Mouse (Mus musculus) neural tube, embryonic 14.5 days (tissue): Measurements from ENCODE around the gene Gfy. TPM values are rescaled to one million over a fixed set of nuclear protein-coding genes. Genes with fewer than 3 reads are reported as not detected.

Experiments
- ATAC-seq: fragments of 200-750 bp; cut with Nextera tagmentation; 2 replicates; pipeline ENCODE4 v1.8.0; 2017; ENCODE audit warnings: low read depth, mild to moderate bottlenecking, moderate TSS enrichment, moderate library complexity
- H3K27ac ChIP-seq: fragments of 300-500 bp; sonication (generic); 2 replicates; pipeline ENCODE4 v1.5.1; 2014; ENCODE audit warnings: low read depth, mild to moderate bottlenecking, control low read depth, low read length, moderate library complexity, mixed read lengths
- H3K27me3 ChIP-seq: fragments of 300-500 bp; sonication (generic); 2 replicates; pipeline ENCODE4 v1.6.1; 2014; ENCODE audit warnings: low read length; ENCODE audit not compliant: control insufficient read depth, insufficient read depth
- H3K36me3 ChIP-seq: fragments of 300-500 bp; sonication (generic); 2 replicates; pipeline ENCODE4 v1.6.1; 2014; ENCODE audit warnings: low read length, mixed read lengths; ENCODE audit not compliant: control insufficient read depth, insufficient read depth
- H3K4me1 ChIP-seq: fragments of 300-500 bp; sonication (generic); 2 replicates; pipeline ENCODE4 v1.6.1; 2014; ENCODE audit warnings: low read length; ENCODE audit not compliant: control insufficient read depth, insufficient read depth
- H3K4me2 ChIP-seq: fragments of 300-500 bp; sonication (generic); 2 replicates; pipeline ENCODE4 v1.6.1; 2014; ENCODE audit warnings: mild to moderate bottlenecking, low read depth, low read length, control low read depth
- H3K4me3 ChIP-seq: fragments of 300-500 bp; sonication (generic); 2 replicates; pipeline ENCODE4 v1.5.1; 2014; ENCODE audit warnings: low read depth, low read length, control low read depth, mixed read lengths
- H3K9ac ChIP-seq: fragments of 300-500 bp; sonication (generic); replicated peaks from 2 replicates; pipeline ENCODE4 v1.6.1; 2014; ENCODE audit warnings: low read depth, mild to moderate bottlenecking, control low read depth, low read length, mixed read lengths
- H3K9me3 ChIP-seq: fragments of 300-500 bp; sonication (generic); 2 replicates; pipeline ENCODE4 v1.6.1; 2016; ENCODE audit warnings: low read length; ENCODE audit not compliant: control insufficient read depth
- WGBS: fragments of 180-500 bp; shearing (Covaris S2); extraction: QIAGEN DNeasy Blood & Tissue Kit; methylation state at CpG from one replicate; pipeline ENCODE4 v1.1.7; 2014; 5-methylcytosine and 5-hydroxymethylcytosine counted together
- polyA plus RNA-seq: library from polyadenylated mRNA; unstranded; fragments of >200 nt; fragmentation: Nextera tagmentation; extraction: Ambion mirVana; gene quantifications from 2 replicates; pipeline ENCODE4 v1.2.1, GENCODE M21; 2014

Gene Gfy
- polyA plus RNA-seq, 1 experiment from 2014 or later = not detected

DNA sequence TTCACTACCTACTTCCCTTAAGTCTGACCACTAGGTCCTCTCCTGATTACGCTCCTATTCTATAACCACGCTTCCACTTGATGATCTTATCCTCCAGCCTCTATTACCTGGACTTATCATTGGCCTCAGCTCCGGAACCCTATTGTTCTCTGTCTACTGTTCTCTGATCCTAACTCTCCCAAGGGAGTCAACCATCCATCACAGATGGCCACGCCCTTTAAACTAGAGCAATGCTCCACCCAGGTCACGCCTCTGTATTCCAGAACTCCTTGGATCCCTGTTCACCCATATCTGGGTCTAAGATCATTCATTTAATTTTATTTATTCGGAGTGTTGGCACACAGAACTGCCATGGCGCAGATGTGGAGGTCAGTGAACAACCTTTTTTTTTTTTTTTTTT is 33.0 kb upstream of the Gfy start:
- Histone ChIP-seq H3K4me1 (peaks cover 17% of the 10 kb centered on the region), H3K4me3 (no peak overlapping the region), H3K27me3 (peaks cover 10% of the 10 kb centered on the region), H3K27ac (no peak overlapping the region), H3K9ac (no peak overlapping the region), H3K9me3 (no peaks in the 10 kb centered on the region), H3K36me3 (no peaks in the 10 kb centered on the region), H3K4me2 (no peak overlapping the region)
- no peak for ATAC-seq
- WGBS = 71% methylated on average over 7 of the region's 7 CpGs

DNA sequence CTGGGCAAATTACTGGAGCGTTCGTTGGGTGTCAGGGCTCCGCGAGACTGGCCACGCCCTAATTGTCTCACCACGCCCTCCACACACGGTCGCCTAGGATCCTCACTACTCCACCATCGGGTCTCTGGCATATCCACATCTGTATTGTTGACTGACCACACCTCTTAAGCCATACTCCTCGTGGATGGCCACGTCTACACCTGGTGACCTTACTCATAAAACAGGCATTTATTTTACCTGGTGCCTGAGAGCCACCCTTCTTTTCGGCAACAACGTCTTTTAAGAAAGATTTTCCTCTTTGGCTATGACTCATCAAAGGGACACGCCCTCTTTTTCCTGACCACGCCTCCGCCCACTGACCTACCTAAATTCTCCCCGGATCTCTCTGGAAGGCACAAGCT is 32.5 kb upstream of the Gfy start, which contains the start of gene Dkkl1:
Dkkl1 (minus strand) TSS at position 297 of the 401 bp plus-strand sequence.
- peaks cover 10% of the 10 kb centered on the region for H3K27me3 ChIP-seq
- no peaks in the 10 kb centered on the region for H3K36me3 ChIP-seq
- ATAC-seq = no peak
- no peaks in the 10 kb centered on the region for H3K9me3 ChIP-seq
- H3K4me1 ChIP-seq = peaks cover 12% of the 10 kb centered on the region; the same call in 1 of the 2 replicates
- 5% methylated on average over 17 of the region's 17 CpGs for WGBS
- peak within 1 kb of the TSS; percentile 31; the same call in 1 of the 2 replicates for H3K4me2 ChIP-seq
- H3K4me3 ChIP-seq = no peak within 1 kb of the TSS; the same call in 1 of the 2 replicates
- H3K9ac ChIP-seq = no peak within 1 kb of the TSS
- no peak within 1 kb of the TSS for H3K27ac ChIP-seq

DNA sequence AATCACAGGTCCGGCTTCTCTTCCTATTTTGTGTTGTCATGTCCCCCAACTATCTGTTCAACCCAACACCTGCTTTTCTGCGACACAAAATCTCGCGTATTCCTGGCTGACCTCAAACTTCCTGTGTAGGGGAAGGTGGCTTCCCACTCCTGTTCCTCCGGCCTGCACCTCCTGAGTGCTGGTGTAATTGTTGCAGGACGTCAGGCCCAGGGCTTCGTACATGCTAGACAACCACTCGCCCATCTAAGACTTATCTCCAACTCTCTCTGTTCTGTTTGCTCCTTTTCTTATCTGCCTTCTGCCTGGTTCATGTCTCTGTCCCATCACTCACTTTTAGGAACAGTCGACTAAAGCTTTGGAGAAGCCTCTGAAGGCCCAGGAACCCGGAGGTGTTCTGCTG is 31.7 kb upstream of the Gfy start:
- no peak for ATAC-seq
- WGBS = 69% methylated on average over 10 of the region's 10 CpGs
- Histone ChIP-seq H3K9ac (no peak overlapping the region), H3K9me3 (no peaks in the 10 kb centered on the region), H3K27me3 (peaks cover 10% of the 10 kb centered on the region), H3K4me1 (0 out of 2 replicates have a peak, but pooled peaks cover 5% of the 10 kb centered on the region), H3K27ac (no peak overlapping the region), H3K4me2 (no peak overlapping the region), H3K36me3 (no peaks in the 10 kb centered on the region), H3K4me3 (no peak overlapping the region)

DNA sequence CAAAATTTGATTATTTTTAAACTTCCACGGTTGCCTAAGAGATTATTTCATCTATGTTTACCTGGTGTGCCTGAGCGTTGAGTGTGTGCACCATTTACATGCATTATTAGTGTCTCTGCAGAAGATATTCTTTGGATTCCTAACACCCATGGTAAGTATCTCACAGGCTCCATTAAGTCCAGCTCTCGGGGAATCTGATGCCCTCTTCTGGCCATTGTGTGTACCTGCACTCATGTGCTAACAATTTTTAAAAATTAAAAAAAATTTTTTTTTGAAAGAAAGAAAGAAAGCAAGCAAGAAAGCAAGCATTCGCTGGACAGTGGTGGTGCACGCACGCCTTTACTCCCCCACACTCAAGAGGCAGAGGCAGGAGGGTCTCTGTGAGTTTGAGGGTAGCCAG is 28.9 kb upstream of the Gfy start:
- Histone ChIP-seq H3K36me3 (no peaks in the 10 kb centered on the region), H3K4me3 (no peak overlapping the region), H3K27me3 (peaks cover 10% of the 10 kb centered on the region), H3K4me1 (no peaks in the 10 kb centered on the region), H3K4me2 (no peak overlapping the region), H3K27ac (no peak overlapping the region), H3K9ac (no peak overlapping the region), H3K9me3 (no peaks in the 10 kb centered on the region)
- no peak for ATAC-seq
- WGBS = 82% methylated on average over 6 of the region's 6 CpGs

DNA sequence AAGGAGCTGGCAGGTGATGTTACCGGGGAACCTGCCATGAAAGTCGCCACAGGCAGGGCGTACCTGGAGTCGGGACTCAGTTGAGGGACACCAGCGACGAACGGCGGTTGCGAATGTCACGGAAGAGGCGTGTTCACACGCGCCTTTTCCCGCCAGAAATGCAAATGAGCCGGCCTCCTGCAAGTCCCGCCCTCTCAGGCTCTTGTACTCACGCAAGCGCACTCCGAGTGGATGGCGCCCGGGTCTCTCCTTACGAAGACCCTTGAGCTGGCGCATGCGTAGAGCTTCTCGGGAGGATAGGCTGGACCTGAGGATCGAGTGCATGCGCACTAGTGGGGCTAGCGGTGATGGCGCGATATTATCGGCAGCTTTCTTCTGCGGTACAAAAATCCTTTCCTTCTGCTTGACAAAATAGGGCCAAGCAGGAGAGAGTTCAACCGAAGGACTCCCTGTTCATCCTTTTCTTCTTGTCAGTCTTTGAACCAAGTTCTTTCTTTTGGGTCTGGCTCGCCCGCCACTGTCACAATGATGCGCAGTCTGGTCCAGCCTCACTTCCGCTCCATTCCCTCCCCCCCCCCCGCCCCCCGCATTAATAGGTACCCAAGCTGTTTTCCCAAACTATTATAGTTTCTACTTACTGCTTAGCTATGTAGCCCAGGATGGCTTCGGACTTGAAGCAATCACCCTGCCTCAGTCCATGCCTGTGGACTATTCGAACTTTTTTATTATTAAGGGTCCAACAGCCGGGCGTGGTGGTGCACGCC is 25.2 kb upstream of the Gfy start, which contains the start of gene Ccdc155:
Ccdc155 (minus strand) TSS at position 513 of the 764 bp plus-strand sequence.
- Histone ChIP-seq H3K36me3 (no peaks in the 10 kb centered on the region), H3K4me2 (peak within 1 kb of the TSS; percentile 49), H3K27ac (peak within 1 kb of the TSS; percentile 56; the same call in 1 of the 2 replicates), H3K27me3 (no peaks in the 10 kb centered on the region), H3K4me3 (peak within 1 kb of the TSS; percentile 39), H3K4me1 (no peaks in the 10 kb centered on the region), H3K9me3 (no peaks in the 10 kb centered on the region), H3K9ac (peak within 1 kb of the TSS; percentile 48)
- 8% methylated on average over 44 of the region's 44 CpGs for WGBS
- ATAC-seq = peak; percentile 97

DNA sequence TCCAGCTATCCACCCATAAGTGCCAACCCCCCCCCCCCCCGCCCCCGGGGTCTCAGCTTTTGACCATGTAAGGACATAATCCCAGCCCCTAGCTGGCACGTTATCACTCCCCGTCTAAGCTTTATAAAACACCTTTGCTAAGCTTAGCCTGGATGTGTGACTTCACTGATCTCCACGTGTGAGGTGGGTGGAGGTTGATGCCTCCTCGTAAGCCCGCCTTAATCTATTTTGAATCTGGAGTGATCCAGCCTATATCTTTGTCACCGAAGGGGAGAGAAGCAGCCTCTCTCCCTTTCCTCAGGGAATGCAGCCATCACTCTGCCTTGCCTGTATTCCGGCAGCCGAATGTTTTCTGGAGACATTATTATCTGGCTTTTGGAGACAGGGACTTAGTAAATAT is 23.3 kb upstream of the Gfy start:
- no peak for ATAC-seq
- no peaks in the 10 kb centered on the region for H3K36me3 ChIP-seq
- no peak overlapping the region for H3K9ac ChIP-seq
- H3K4me3 ChIP-seq = no peak overlapping the region
- H3K9me3 ChIP-seq = no peaks in the 10 kb centered on the region
- no peak overlapping the region for H3K4me2 ChIP-seq
- H3K4me1 ChIP-seq = no peaks in the 10 kb centered on the region
- WGBS = 62% methylated on average over 10 of the region's 10 CpGs
- H3K27ac ChIP-seq = no peak overlapping the region
- no peaks in the 10 kb centered on the region for H3K27me3 ChIP-seq

DNA sequence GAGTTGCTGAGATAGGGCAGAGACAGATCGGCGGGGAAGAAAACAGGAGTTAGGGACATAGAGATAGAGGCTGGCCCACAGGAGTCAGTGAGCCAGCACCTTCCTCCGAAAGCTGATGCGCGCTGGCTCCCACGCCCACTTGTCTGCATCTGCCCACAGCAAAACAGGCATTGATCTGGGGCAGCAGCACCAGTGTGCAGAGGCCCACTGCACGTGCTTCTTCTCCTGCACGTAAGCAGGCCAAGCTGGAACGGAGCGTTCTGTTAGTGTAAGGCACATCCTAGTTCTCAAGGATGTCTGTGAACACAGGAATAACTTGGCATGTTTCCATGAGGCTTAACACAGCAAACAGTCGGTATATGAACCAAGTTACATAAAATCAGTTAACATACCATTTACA is 19.6 kb upstream of the Gfy start:
- H3K9ac ChIP-seq = no peak overlapping the region
- H3K27me3 ChIP-seq = no peaks in the 10 kb centered on the region
- H3K4me1 ChIP-seq = no peaks in the 10 kb centered on the region
- no peak overlapping the region for H3K4me2 ChIP-seq
- no peak overlapping the region for H3K4me3 ChIP-seq
- 86% methylated on average over 11 of the region's 11 CpGs for WGBS
- H3K27ac ChIP-seq = no peak overlapping the region
- no peak for ATAC-seq
- H3K36me3 ChIP-seq = no peaks in the 10 kb centered on the region
- no peaks in the 10 kb centered on the region for H3K9me3 ChIP-seq

DNA sequence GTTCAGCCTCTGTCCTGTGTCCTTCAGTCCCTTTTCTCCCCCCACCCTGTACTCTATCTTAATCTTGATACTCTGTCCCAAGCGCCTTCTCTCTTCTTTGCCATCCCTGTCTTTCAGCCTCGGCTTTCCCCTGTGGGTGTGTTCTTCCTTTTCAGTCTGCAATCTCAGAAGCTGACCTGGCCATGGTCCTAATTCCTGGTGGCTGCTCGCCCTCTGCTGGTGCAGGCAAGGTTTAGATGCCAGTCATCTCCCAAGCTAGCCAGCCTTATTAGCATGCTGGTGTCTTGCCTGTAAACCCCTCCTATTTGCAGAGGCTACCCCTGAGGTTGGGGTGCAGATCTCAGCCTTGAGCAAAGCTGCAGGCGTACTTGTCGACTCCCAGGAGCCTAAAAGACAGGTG is 19.1 kb upstream of the Gfy start:
- Histone ChIP-seq H3K4me2 (no peak overlapping the region), H3K4me1 (no peaks in the 10 kb centered on the region), H3K9ac (no peak overlapping the region), H3K27me3 (no peaks in the 10 kb centered on the region), H3K9me3 (no peaks in the 10 kb centered on the region), H3K4me3 (no peak overlapping the region), H3K36me3 (no peaks in the 10 kb centered on the region), H3K27ac (no peak overlapping the region)
- ATAC-seq = peak; percentile 77; the same call in 1 of the 2 replicates
- WGBS = 18% methylated on average over 5 of the region's 5 CpGs

DNA sequence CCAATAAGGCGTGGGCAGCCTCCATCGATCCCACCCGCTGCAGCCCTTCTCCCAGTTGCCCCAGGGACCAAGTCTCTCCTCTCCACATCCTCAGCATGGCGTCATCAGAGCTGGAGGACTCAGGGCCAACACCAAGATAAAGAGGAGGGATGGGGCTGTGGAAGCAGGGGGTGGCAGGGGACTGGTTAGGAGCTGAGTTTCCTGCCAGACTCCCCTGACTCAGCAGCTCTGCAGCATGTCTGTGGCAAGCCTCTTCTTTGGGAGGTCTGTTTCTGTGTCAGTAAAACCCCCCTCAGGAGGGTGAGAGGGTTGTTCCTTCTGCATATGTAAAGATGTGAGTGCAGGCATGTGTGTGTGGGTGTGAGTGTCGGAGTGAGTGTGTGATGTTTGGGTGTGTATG is 17.6 kb upstream of the Gfy start:
- no peak overlapping the region for H3K4me3 ChIP-seq
- H3K27ac ChIP-seq = no peak overlapping the region
- no peaks in the 10 kb centered on the region for H3K27me3 ChIP-seq
- no peaks in the 10 kb centered on the region for H3K9me3 ChIP-seq
- no peak overlapping the region for H3K4me2 ChIP-seq
- WGBS = 78% methylated on average over 5 of the region's 5 CpGs
- no peak for ATAC-seq
- H3K9ac ChIP-seq = 0 out of 2 replicates have a peak overlapping the region, but pooled peaks have one; percentile 4
- H3K4me1 ChIP-seq = no peaks in the 10 kb centered on the region
- no peaks in the 10 kb centered on the region for H3K36me3 ChIP-seq
